In the genomic region with DNA sequence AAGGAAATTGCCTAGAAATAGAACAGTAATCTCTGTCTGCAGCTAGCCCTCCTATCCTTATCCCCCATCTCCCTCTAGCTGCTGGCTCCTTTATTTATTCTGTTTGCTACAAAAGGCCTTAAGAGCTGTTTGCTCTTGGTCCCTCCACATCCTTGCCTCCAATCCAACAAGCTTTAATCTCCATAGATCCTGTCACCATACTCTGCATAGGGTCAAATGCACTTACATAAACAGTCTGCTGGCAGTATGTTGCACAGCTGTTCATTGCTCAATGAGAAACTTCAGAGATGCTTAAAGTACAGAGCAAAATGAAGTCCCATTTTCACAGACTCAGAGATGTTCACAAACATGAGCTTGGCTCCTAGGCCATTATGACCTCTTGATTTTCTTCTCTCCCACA, we compare ENCODE assay signal across 20 mouse cellular contexts.
"Had no signal": no experiment of that assay in that cellular context is flagged by ENCODE, and none has a peak within 500 bp of the region (broad histone marks: within the 10 kb centered on the region; RNA-seq: fewer than 3 reads in every experiment).

No protein-coding gene starts in this region.

- H3K27me3 ChIP-seq: limb, embryonic 13.5 days; liver, embryonic 12.5 days; liver, embryonic 15.5 days; midbrain, embryonic 12.5 days; midbrain, embryonic 15.5 days; neural tube, embryonic 12.5 days; neural tube, embryonic 15.5 days had no signal

- DNase-seq: kidney, adult 18-20 months; kidney, adult 9 months; kidney, postnatal 36 days; layer of hippocampus, adult 9-11 months; liver; lung, adult 18-20 months; right cerebral cortex, adult 18-20 months; right cerebral cortex, postnatal 14 days; right cerebral cortex, postnatal 4 days; thymus, adult 18-20 months; thymus, postnatal 36 days had no signal

- H3K36me3 ChIP-seq: midbrain, embryonic 15.5 days had no signal

- H3K4me2 ChIP-seq: limb, embryonic 13.5 days; liver, embryonic 12.5 days; liver, embryonic 15.5 days; midbrain, embryonic 12.5 days; midbrain, embryonic 15.5 days; neural tube, embryonic 12.5 days; neural tube, embryonic 15.5 days had no signal

- H3K9ac ChIP-seq: limb, embryonic 13.5 days; liver, embryonic 12.5 days; liver, embryonic 15.5 days; midbrain, embryonic 12.5 days; midbrain, embryonic 15.5 days; neural tube, embryonic 12.5 days; neural tube, embryonic 15.5 days had no signal

- H3K4me3 ChIP-seq: limb, embryonic 10.5 days; limb, embryonic 13.5 days; liver, embryonic 12.5 days; liver, embryonic 15.5 days; midbrain, embryonic 12.5 days; midbrain, embryonic 15.5 days; neural tube, embryonic 12.5 days; neural tube, embryonic 15.5 days had no signal

- H3K4me1 ChIP-seq: limb, embryonic 10.5 days; limb, embryonic 13.5 days; liver, embryonic 12.5 days; liver, embryonic 15.5 days; midbrain, embryonic 12.5 days; midbrain, embryonic 15.5 days; neural tube, embryonic 12.5 days; neural tube, embryonic 15.5 days had no signal

- H3K27ac ChIP-seq: limb, embryonic 10.5 days; limb, embryonic 13.5 days; liver, embryonic 12.5 days; liver, embryonic 15.5 days; macrophage; midbrain, embryonic 12.5 days; midbrain, embryonic 15.5 days; neural tube, embryonic 12.5 days; neural tube, embryonic 15.5 days had no signal

- H3K9me3 ChIP-seq: limb, embryonic 10.5 days; limb, embryonic 13.5 days; liver, embryonic 12.5 days; liver, embryonic 15.5 days; midbrain, embryonic 12.5 days; midbrain, embryonic 15.5 days; neural tube, embryonic 12.5 days; neural tube, embryonic 15.5 days had no signal

- ATAC-seq: liver, embryonic 12.5 days; midbrain, embryonic 15.5 days had no signal
